Mouse (Mus musculus) heart, embryonic 16.5 days (tissue): ENCODE data around the gene Cd200r2. TPM values are rescaled to one million over a fixed set of nuclear protein-coding genes. Genes with fewer than 3 reads are reported as not detected.
"Not testable (repeated sequence)": the region's sequence is repeated elsewhere in the genome, so short reads cannot be mapped to it uniquely, and the experiment has no call there.

Experiments used
- ATAC-seq: fragments of 200-750 bp; cut with Nextera tagmentation; replicated peaks from 2 replicates; pipeline ENCODE4 v1.8.0; 2017; ENCODE audit warnings: moderate number of reproducible peaks; ENCODE audit not compliant: insufficient read depth, low FRiP score; ENCODE audit errors: extremely low read depth
- H3K27ac ChIP-seq: fragments of 300-500 bp; sonication (generic); 2 replicates; pipeline ENCODE4 v1.5.1; 2014; ENCODE audit warnings: mild to moderate bottlenecking, low read length, control low read depth, moderate library complexity
- H3K27me3 ChIP-seq: fragments of 300-500 bp; sonication (generic); 2 replicates; pipeline ENCODE4 v1.6.1; 2014; ENCODE audit warnings: low read length, mixed read lengths; ENCODE audit not compliant: control insufficient read depth, insufficient read depth
- H3K36me3 ChIP-seq: fragments of 300-500 bp; sonication (generic); 2 replicates; pipeline ENCODE4 v1.6.1; 2014; ENCODE audit not compliant: control insufficient read depth, insufficient read depth
- H3K4me1 ChIP-seq: fragments of 300-500 bp; sonication (generic); 2 replicates; pipeline ENCODE4 v1.6.1; 2014; ENCODE audit warnings: low read length, mixed read lengths; ENCODE audit not compliant: control insufficient read depth, insufficient read depth
- H3K4me2 ChIP-seq: fragments of 300-500 bp; sonication (generic); 2 replicates; pipeline ENCODE4 v1.6.1; 2014; ENCODE audit warnings: low read depth, mild to moderate bottlenecking, control low read depth, low read length
- H3K4me3 ChIP-seq: fragments of 300-500 bp; sonication (generic); 2 replicates; pipeline ENCODE4 v1.5.1; 2014; ENCODE audit warnings: mild to moderate bottlenecking, control low read depth, low read length
- H3K9ac ChIP-seq: fragments of 300-500 bp; sonication (generic); 2 replicates; pipeline ENCODE4 v1.6.1; 2014; ENCODE audit warnings: low read length, control low read depth
- H3K9me3 ChIP-seq: fragments of 300-500 bp; sonication (generic); replicated peaks from 2 replicates; pipeline ENCODE4 v1.6.1; 2016; ENCODE audit warnings: low read length; ENCODE audit not compliant: control insufficient read depth
- WGBS: fragments of 180-500 bp; shearing (Covaris S2); extraction: QIAGEN DNeasy Blood & Tissue Kit; methylation state at CpG from one replicate; pipeline ENCODE4 v1.1.7; 2014; 5-methylcytosine and 5-hydroxymethylcytosine counted together
- polyA plus RNA-seq: library from polyadenylated mRNA; unstranded; fragments of >200 nt; fragmentation: Nextera tagmentation; extraction: Ambion mirVana; gene quantifications from 2 replicates; pipeline ENCODE4 v1.2.1, GENCODE M21; 2015

Gene Cd200r2
- polyA plus RNA-seq, result 0.08 and 0.11 TPM in 2 replicates

DNA sequence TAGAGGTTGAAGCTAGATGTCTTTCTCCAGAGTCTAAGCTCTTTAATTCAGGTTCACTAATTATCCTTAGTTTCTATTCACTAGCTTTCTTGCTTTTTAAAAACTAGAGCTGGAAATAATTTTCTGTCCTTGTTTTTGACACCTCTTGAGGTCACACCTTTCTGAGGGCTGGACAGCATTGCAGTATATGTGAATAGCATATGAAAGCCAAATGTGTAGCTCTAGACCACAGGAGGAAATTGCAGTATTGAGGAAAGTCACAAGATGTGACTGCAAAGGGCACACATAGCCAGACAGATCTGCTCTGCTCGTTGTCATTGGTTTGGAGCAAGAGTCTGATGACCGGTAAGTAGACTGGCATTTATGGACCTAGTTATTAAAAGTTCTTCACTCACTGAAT is at the start of gene Cd200r2:
Cd200r2 (plus strand) TSS at position 301 of the 400 bp plus-strand sequence.
- 87% methylated on average over 2 of the region's 2 CpGs for WGBS
- Histone ChIP-seq H3K4me3 (no peak within 1 kb of the TSS), H3K36me3 (no peaks in the 10 kb centered on the region), H3K9ac (no peak within 1 kb of the TSS), H3K4me1 (no peaks in the 10 kb centered on the region), H3K9me3 (no peaks in the 10 kb centered on the region), H3K27ac (no peak within 1 kb of the TSS), H3K27me3 (no peaks in the 10 kb centered on the region), H3K4me2 (no peak within 1 kb of the TSS)
- ATAC-seq, result no peak

DNA sequence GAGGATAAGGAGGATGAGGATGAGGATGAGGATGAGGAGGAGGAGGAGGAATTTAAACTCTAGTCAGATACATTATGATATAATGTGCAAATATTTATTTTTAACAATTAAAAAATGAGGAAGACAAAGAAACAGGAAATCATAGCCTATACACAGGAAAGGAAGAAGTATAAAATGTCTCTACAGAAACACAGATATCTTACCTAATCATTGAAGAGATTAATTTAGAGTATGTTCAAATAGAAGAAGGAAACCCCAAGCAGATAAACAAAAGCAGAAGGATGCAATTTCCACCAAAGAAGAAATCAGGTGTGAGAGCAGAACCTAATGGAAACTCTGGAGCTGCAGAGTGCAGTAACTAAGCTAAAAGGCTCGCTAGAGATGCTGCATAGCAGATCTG is 48.9 kb upstream of the Cd200r2 start:
- H3K27ac ChIP-seq, result no peak overlapping the region
- no peaks in the 10 kb centered on the region for H3K9me3 ChIP-seq
- no peak overlapping the region for H3K4me2 ChIP-seq
- 41% methylated on average over 1 of the region's 1 CpGs for WGBS
- H3K36me3 ChIP-seq, result no peaks in the 10 kb centered on the region
- no peak overlapping the region for H3K9ac ChIP-seq
- H3K4me1 ChIP-seq, result no peaks in the 10 kb centered on the region
- H3K4me3 ChIP-seq, result no peak overlapping the region
- H3K27me3 ChIP-seq, result no peaks in the 10 kb centered on the region
- ATAC-seq, result no peak

GRCm38 (mm10) chr16:44820545-44820944 is 46.4 kb upstream of the Cd200r2 start:
- Histone ChIP-seq H3K9ac (no peak overlapping the region), H3K4me3 (no peak overlapping the region), H3K36me3 (no peaks in the 10 kb centered on the region), H3K9me3 (no peaks in the 10 kb centered on the region), H3K4me1 (no peaks in the 10 kb centered on the region), H3K27ac (no peak overlapping the region), H3K27me3 (no peaks in the 10 kb centered on the region), H3K4me2 (no peak overlapping the region)
- 74% methylated on average over 4 of the region's 4 CpGs for WGBS
- ATAC-seq, result no peak

GRCm38 (mm10) chr16:44832286-44832685 is 34.6 kb upstream of the Cd200r2 start:
- ATAC-seq, result no peak
- Histone ChIP-seq H3K4me1 (no peaks in the 10 kb centered on the region), H3K4me2 (no peak overlapping the region), H3K27me3 (no peaks in the 10 kb centered on the region), H3K9me3 (peaks cover 2% of the 10 kb centered on the region; the same call in 1 of the 2 replicates), H3K27ac (no peak overlapping the region), H3K9ac (no peak overlapping the region), H3K36me3 (no peaks in the 10 kb centered on the region), H3K4me3 (no peak overlapping the region)
- 51% methylated on average over 3 of the region's 3 CpGs for WGBS

DNA sequence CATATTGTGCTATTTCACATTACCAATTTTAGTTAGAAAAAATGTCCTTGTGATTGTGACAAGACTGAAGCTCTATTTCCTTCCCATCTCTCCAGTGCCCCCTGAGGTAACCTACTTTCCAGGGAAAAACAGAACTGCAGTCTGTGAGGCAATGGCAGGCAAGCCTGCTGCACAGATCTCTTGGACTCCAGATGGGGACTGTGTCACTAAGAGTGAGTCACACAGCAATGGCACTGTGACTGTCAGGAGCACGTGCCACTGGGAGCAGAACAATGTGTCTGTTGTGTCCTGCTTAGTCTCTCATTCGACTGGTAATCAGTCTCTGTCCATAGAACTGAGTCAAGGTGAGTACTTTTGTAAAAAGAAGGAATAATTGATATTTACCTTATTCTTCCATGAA is 33.7 kb upstream of the Cd200r2 start:
- H3K4me1 ChIP-seq, H3K9me3 ChIP-seq, H3K36me3 ChIP-seq, ATAC-seq, H3K4me3 ChIP-seq, H3K9ac ChIP-seq, H3K27ac ChIP-seq, H3K27me3 ChIP-seq, H3K4me2 ChIP-seq: not testable (repeated sequence)
- WGBS, result 44% methylated on average over 2 of the region's 2 CpGs

GRCm38 (mm10) chr16:44875178-44875577 is 8.3 kb downstream of the Cd200r2 start:
- Histone ChIP-seq H3K9me3 (no peaks in the 10 kb centered on the region), H3K4me3 (no peak overlapping the region), H3K4me2 (no peak overlapping the region), H3K36me3 (no peaks in the 10 kb centered on the region), H3K27ac (peak overlapping the region; percentile 21; the same call in 1 of the 2 replicates), H3K27me3 (no peaks in the 10 kb centered on the region), H3K9ac (no peak overlapping the region), H3K4me1 (peaks cover 4% of the 10 kb centered on the region)
- 33% methylated on average over 1 of the region's 1 CpGs for WGBS
- peak; percentile 37; the same call in 1 of the 2 replicates for ATAC-seq

DNA sequence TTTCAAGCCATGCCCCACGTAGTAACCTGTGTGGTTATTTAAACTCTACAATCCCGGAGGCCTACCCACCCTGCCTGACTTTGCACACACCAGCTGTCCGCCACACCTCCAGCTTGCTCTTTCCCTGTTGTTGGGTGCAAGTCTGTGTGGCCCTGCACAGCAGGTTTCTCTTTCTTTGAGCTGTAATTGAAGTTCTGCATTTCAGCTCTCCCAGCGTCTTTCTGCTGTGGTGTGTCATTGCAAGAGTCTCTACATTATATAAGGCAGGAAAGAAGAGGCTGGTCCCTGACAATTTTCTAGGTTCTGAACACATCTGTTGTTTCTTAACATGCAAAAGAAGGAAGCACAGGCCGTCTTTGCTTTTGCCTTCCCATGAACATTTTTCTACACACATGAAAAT is 9.7 kb downstream of the Cd200r2 start:
- 80% methylated on average over 5 of the region's 5 CpGs for WGBS
- Histone ChIP-seq H3K36me3 (no peaks in the 10 kb centered on the region), H3K27ac (no peak overlapping the region), H3K4me1 (peaks cover 4% of the 10 kb centered on the region), H3K4me3 (no peak overlapping the region), H3K4me2 (no peak overlapping the region), H3K9ac (no peak overlapping the region), H3K9me3 (no peaks in the 10 kb centered on the region), H3K27me3 (no peaks in the 10 kb centered on the region)
- no peak for ATAC-seq

DNA sequence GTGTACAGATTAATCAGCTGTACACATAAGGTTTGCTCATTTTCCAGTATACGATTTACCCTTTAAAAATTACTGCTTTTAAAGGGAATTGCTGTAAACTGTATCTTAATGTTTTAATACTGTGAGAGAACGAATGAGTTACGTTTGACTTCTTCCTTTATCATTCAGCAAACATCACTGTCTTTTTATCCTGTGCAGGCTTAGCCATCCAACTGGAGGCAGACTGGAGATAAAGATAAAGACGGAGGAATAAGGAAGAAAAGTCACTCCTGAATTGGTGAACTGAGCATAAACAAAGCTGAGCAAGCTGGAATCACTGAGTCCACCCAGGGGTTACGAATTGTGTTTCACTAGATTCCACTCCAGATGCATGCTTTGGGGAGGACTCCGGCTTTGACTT is 10.7 kb downstream of the Cd200r2 start:
- 70% methylated on average over 6 of the region's 6 CpGs for WGBS
- Histone ChIP-seq H3K4me2 (no peak overlapping the region), H3K4me3 (no peak overlapping the region), H3K4me1 (peaks cover 4% of the 10 kb centered on the region), H3K27ac (no peak overlapping the region), H3K9ac (no peak overlapping the region), H3K36me3 (no peaks in the 10 kb centered on the region), H3K9me3 (no peaks in the 10 kb centered on the region), H3K27me3 (no peaks in the 10 kb centered on the region)
- ATAC-seq, result no peak

GRCm38 (mm10) chr16:44890814-44891213 is 23.9 kb downstream of the Cd200r2 start:
- no peaks in the 10 kb centered on the region for H3K36me3 ChIP-seq
- H3K4me2 ChIP-seq, result no peak overlapping the region
- H3K4me1 ChIP-seq, result no peaks in the 10 kb centered on the region
- no peaks in the 10 kb centered on the region for H3K9me3 ChIP-seq
- ATAC-seq, result no peak
- H3K9ac ChIP-seq, result no peak overlapping the region
- H3K27me3 ChIP-seq, result no peaks in the 10 kb centered on the region
- H3K4me3 ChIP-seq, result no peak overlapping the region
- no peak overlapping the region for H3K27ac ChIP-seq
- 58% methylated on average over 1 of the region's 1 CpGs for WGBS

DNA sequence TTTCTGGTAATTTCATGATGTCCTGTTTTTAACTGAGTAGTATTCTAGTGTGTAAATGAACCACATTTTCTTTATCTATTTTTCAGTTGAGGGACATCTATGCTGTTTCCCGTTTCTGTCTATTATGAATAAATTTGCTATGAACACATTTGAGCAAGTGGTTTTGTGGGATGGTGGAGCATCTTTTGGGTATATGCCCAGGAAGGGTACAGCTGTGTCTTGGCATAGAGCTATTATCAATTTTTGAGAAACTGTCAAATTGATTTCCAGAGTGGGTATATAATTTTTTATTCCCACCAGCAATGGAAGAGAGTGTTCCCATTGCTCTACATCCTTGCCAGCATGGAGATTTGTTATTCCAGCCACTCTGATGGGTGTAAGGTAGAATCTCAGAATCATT is 65.1 kb downstream of the Cd200r2 start:
- Histone ChIP-seq H3K9ac (no peak overlapping the region), H3K27ac (no peak overlapping the region), H3K4me2 (no peak overlapping the region), H3K36me3 (no peaks in the 10 kb centered on the region), H3K4me1 (no peaks in the 10 kb centered on the region), H3K4me3 (no peak overlapping the region), H3K27me3 (no peaks in the 10 kb centered on the region), H3K9me3 (no peaks in the 10 kb centered on the region)
- ATAC-seq, result no peak
- 81% methylated on average over 1 of the region's 1 CpGs for WGBS
